Comparison of ENCODE assay signal across 23 mouse cellular contexts in genomic region chr12:81549286-81549685, GRCm38 (mm10). TPM values are rescaled to one million over a fixed set of nuclear protein-coding genes. Genes with fewer than 3 reads are reported as not detected.
A peak's percentile ranks its signal among the peaks of the same experiment; 100 is the strongest.
DNase-seq lines count a peak whose midpoint lies in the region; ATAC-seq lines count a peak whose summit lies in the region.
"Had no signal": no experiment of that assay in that cellular context is flagged by ENCODE, and none has a peak within 500 bp of the region (broad histone marks: within the 10 kb centered on the region; RNA-seq: fewer than 3 reads in every experiment).

No protein-coding gene starts in this region.

- no peaks in the 10 kb centered on the region for H3K4me1 ChIP-seq in heart, embryonic 11.5 days (ENCODE audit: control insufficient read depth, insufficient read depth, low read length)
- H3K4me1 ChIP-seq in hindbrain, embryonic 13.5 days (replicated peaks) = no peaks in the 10 kb centered on the region

- no peak overlapping the region for H3K4me3 ChIP-seq in heart, embryonic 11.5 days (ENCODE audit: low read depth, low read length)
- no peak overlapping the region for H3K4me3 ChIP-seq in hindbrain, embryonic 13.5 days

- 79% methylated on average over 3 of the region's 3 CpGs for WGBS in heart, embryonic 11.5 days (ENCODE audit: insufficient replicate concordance)
- 91% methylated on average over 3 of the region's 3 CpGs for WGBS in hindbrain, embryonic 13.5 days

- H3K36me3 ChIP-seq in heart, embryonic 11.5 days (ENCODE audit: control insufficient read depth, insufficient read depth, low read length) = no peaks in the 10 kb centered on the region
- no peaks in the 10 kb centered on the region for H3K36me3 ChIP-seq in hindbrain, embryonic 13.5 days
- H3K36me3 ChIP-seq: G1E had no signal

- peak; percentile 6 for DNase-seq in adrenal gland, postnatal 14 days
- DNase-seq in adrenal gland, adult 2 months = no peak
- peak; percentile 64 for DNase-seq in heart, adult 11 months
- peak; percentile 67 for DNase-seq in adipocyte (ENCODE audit: low spot score)
- DNase-seq: adrenal gland, adult 8-10 months; adrenal gland, postnatal 10 days; adrenal gland, postnatal 25 days; adrenal gland, postnatal 36 days; B cell, adult 2 months; cerebellum, adult 11 months; cerebellum, adult 11-12 months; cerebellum, adult 18-20 months; cerebellum, adult 2 months; cerebellum, adult 8-10 months; cerebellum, adult 9-10 months had no signal

- no peak for ATAC-seq in heart, embryonic 11.5 days (replicated peaks; ENCODE audit: insufficient number of reproducible peaks, low FRiP score, low TSS enrichment)
- no peak for ATAC-seq in hindbrain, embryonic 13.5 days (ENCODE audit: low FRiP score)
- ATAC-seq: activated CD4-positive, CD25-positive, alpha-beta regulatory T cell, adult 4 months; CD4-positive, CD25-positive, alpha-beta regulatory T cell, adult 4 months; Patski had no signal

- no peaks in the 10 kb centered on the region for H3K9me3 ChIP-seq in heart, embryonic 11.5 days (replicated peaks; ENCODE audit: control insufficient read depth, low read length)
- peaks cover 3% of the 10 kb centered on the region; the same call in 1 of the 2 replicates for H3K9me3 ChIP-seq in hindbrain, embryonic 13.5 days
- H3K9me3 ChIP-seq: G1E had no signal

- H3K27ac ChIP-seq in heart, embryonic 11.5 days (ENCODE audit: low read depth, low read length) = no peak overlapping the region
- no peak overlapping the region for H3K27ac ChIP-seq in hindbrain, embryonic 13.5 days

- no peaks in the 10 kb centered on the region for H3K27me3 ChIP-seq in heart, embryonic 11.5 days (ENCODE audit: control insufficient read depth, insufficient read depth, low read length)
- no peaks in the 10 kb centered on the region for H3K27me3 ChIP-seq in hindbrain, embryonic 13.5 days
- H3K27me3 ChIP-seq: CH12.LX, Patski had no signal

- no peak overlapping the region for H3K9ac ChIP-seq in heart, embryonic 11.5 days (ENCODE audit: low read depth, low read length)
- no peak overlapping the region for H3K9ac ChIP-seq in hindbrain, embryonic 13.5 days

- no peak overlapping the region for H3K4me2 ChIP-seq in heart, embryonic 11.5 days
- no peak overlapping the region for H3K4me2 ChIP-seq in hindbrain, embryonic 13.5 days

RNA-seq across cellular contexts. Expression of gene Synj2bp, which starts 16.6 kb away (rescaled TPM):
- total RNA-seq in adrenal gland, postnatal 14 days (2021) = 31.9 and 34.2 TPM in 2 replicates
- 10 to 100 TPM; 34.4 to 34.7 TPM for total RNA-seq in adrenal gland, adult 2 months (2021)
- polyA plus RNA-seq in adrenal gland, adult 2 months (2012; rRNA removed) = 9.8 and 16.2 TPM in 2 replicates
- 35.0 and 40.0 TPM in 2 replicates for polyA plus RNA-seq in heart, embryonic 11.5 days (2014; fragmentation: Nextera tagmentation; extraction: Ambion mirVana)
- polyA plus RNA-seq in hindbrain, embryonic 13.5 days (2015; fragmentation: Nextera tagmentation; extraction: Ambion mirVana) = 37.5 and 39.7 TPM in 2 replicates

RNA-seq across cellular contexts. Expression of gene Gm20498, which starts 16.6 kb away (rescaled TPM):
- total RNA-seq in adrenal gland, postnatal 14 days (2021) = 33.8 and 42.2 TPM in 2 replicates
- total RNA-seq in adrenal gland, adult 2 months (2021) = 10 to 100 TPM; 25.9 to 40.9 TPM
- polyA plus RNA-seq in adrenal gland, adult 2 months (2012; rRNA removed) = 2.4 and 5.1 TPM in 2 replicates
- polyA plus RNA-seq in heart, embryonic 11.5 days (2014; fragmentation: Nextera tagmentation; extraction: Ambion mirVana) = 32.9 and 36.3 TPM in 2 replicates
- polyA plus RNA-seq in hindbrain, embryonic 13.5 days (2015; fragmentation: Nextera tagmentation; extraction: Ambion mirVana) = 32.0 and 37.7 TPM in 2 replicates

RNA-seq across cellular contexts. Expression of gene Adam21, which starts 19.0 kb away (rescaled TPM):
- not detected in 2 replicates for total RNA-seq in adrenal gland, postnatal 14 days (2021)
- total RNA-seq in adrenal gland, adult 2 months (2021) = not detected
- not detected in 2 replicates for polyA plus RNA-seq in adrenal gland, adult 2 months (2012; rRNA removed)
- 0.27 and 0.31 TPM in 2 replicates for polyA plus RNA-seq in heart, embryonic 11.5 days (2014; fragmentation: Nextera tagmentation; extraction: Ambion mirVana)
- 0.93 and 1.00 TPM in 2 replicates for polyA plus RNA-seq in hindbrain, embryonic 13.5 days (2015; fragmentation: Nextera tagmentation; extraction: Ambion mirVana)
- total RNA-seq: adrenal gland, adult 18-20 months; adrenal gland, postnatal 10 days; adrenal gland, postnatal 36 days; CH12.LX had no signal
- polyA plus RNA-seq: activated CD4-positive, CD25-positive, alpha-beta regulatory T cell, adult 4 months; G1E had no signal

RNA-seq across cellular contexts. Expression of gene Med6, which starts 45.5 kb away (rescaled TPM):
- total RNA-seq in adrenal gland, postnatal 14 days (2021) = 26.7 and 26.9 TPM in 2 replicates
- 10 to 100 TPM; 22.3 to 27.3 TPM for total RNA-seq in adrenal gland, adult 2 months (2021)
- 1.2 and 1.4 TPM in 2 replicates for polyA plus RNA-seq in adrenal gland, adult 2 months (2012; rRNA removed)
- polyA plus RNA-seq in heart, embryonic 11.5 days (2014; fragmentation: Nextera tagmentation; extraction: Ambion mirVana) = 70.7 and 76.5 TPM in 2 replicates
- polyA plus RNA-seq in hindbrain, embryonic 13.5 days (2015; fragmentation: Nextera tagmentation; extraction: Ambion mirVana) = 50.1 and 51.9 TPM in 2 replicates
